Mouse (Mus musculus) lung, postnatal 0 days (tissue): ENCODE data around the gene Tgfbr1. TPM values are rescaled to one million over a fixed set of nuclear protein-coding genes. Genes with fewer than 3 reads are reported as not detected.

ENCODE experiments used
- ATAC-seq: fragments of 200-750 bp; cut with Nextera tagmentation; 2 replicates; pipeline ENCODE4 v1.8.0; 2017; ENCODE audit warnings: moderate library complexity
- DNase-seq: peaks from one replicate; pipeline ENCODE4 v3.0.0-alpha.2; 2016; ENCODE audit warnings: low spot score
- H3K27ac ChIP-seq: fragments of 300-500 bp; sonication (generic); 2 replicates; pipeline ENCODE4 v1.5.1; 2014; ENCODE audit warnings: antibody characterized with exemption, mild to moderate bottlenecking, low read length, mixed read lengths
- H3K27me3 ChIP-seq: fragments of 300-500 bp; sonication (generic); replicated peaks from 2 replicates; pipeline ENCODE4 v1.6.1; 2014; ENCODE audit warnings: low read length, mixed read lengths; ENCODE audit not compliant: insufficient read depth
- H3K36me3 ChIP-seq: fragments of 300-500 bp; sonication (generic); 2 replicates; pipeline ENCODE4 v1.6.1; 2014; ENCODE audit warnings: low read length, mixed read lengths; ENCODE audit not compliant: insufficient read depth
- H3K4me1 ChIP-seq: fragments of 300-500 bp; sonication (generic); 2 replicates; pipeline ENCODE4 v1.6.1; 2014; ENCODE audit warnings: antibody characterized with exemption, low read depth, low read length, mixed read lengths; ENCODE audit not compliant: insufficient read depth
- H3K4me2 ChIP-seq: fragments of 300-500 bp; sonication (generic); replicated peaks from 2 replicates; pipeline ENCODE4 v1.6.1; 2014; ENCODE audit warnings: low read depth, mild to moderate bottlenecking, low read length, moderate library complexity, mixed read lengths
- H3K4me3 ChIP-seq: fragments of 300-500 bp; sonication (generic); 2 replicates; pipeline ENCODE4 v1.5.1; 2014; ENCODE audit warnings: low read depth, low read length
- H3K9ac ChIP-seq: fragments of 300-500 bp; sonication (generic); replicated peaks from 2 replicates; pipeline ENCODE4 v1.6.1; 2014; ENCODE audit warnings: low read depth, mild to moderate bottlenecking
- H3K9me3 ChIP-seq: fragments of 300-500 bp; sonication (generic); 2 replicates; pipeline ENCODE4 v1.6.1; 2016; ENCODE audit warnings: low read length, mixed read lengths
- CTCF ChIP-seq: IDR thresholded peaks from 2 replicates; pipeline ENCODE4 v1.5.1; 2016; ENCODE audit warnings: antibody characterized with exemption, mild to moderate bottlenecking
- EP300 ChIP-seq: IDR thresholded peaks from 2 replicates; pipeline ENCODE4 v1.6.1; 2016; ENCODE audit warnings: antibody characterized with exemption, mild to moderate bottlenecking, control low read depth
- WGBS: fragments of 180-500 bp; shearing (Covaris S2); extraction: QIAGEN DNeasy Blood & Tissue Kit; methylation state at CpG from one replicate; pipeline ENCODE4 v1.1.7; 2014; 5-methylcytosine and 5-hydroxymethylcytosine counted together
- polyA plus RNA-seq: library from polyadenylated mRNA; unstranded; fragments of >200 nt; fragmentation: Nextera tagmentation; extraction: Ambion mirVana; gene quantifications from 2 replicates; pipeline ENCODE4 v1.2.1, GENCODE M21; 2015

Tgfbr1 gene
- polyA plus RNA-seq, 1 experiment from 2014 or later, result 12.8 TPM

- H3K4me1 ChIP-seq, result no peaks in the 10 kb centered on the region
- H3K36me3 ChIP-seq, result peaks cover 9% of the 10 kb centered on the region; the same call in 1 of the 2 replicates
- 74% methylated on average over 2 of the region's 2 CpGs for WGBS
Measured at GRCm38 (mm10) chr4:47404536-47404935, 51.5 kb downstream of the Tgfbr1 start.

GRCm38 (mm10) chr4:47407161-47407560 lies 54.1 kb downstream of the Tgfbr1 start:
- H3K27ac ChIP-seq, result no peak overlapping the region
- no peak overlapping the region for H3K9ac ChIP-seq
- no peaks in the 10 kb centered on the region for H3K9me3 ChIP-seq
- no peak overlapping the region for H3K4me3 ChIP-seq
- DNase-seq (no peak), ATAC-seq (no peak)
- H3K4me1 ChIP-seq, result no peaks in the 10 kb centered on the region
- peaks cover 6% of the 10 kb centered on the region; the same call in 1 of the 2 replicates for H3K36me3 ChIP-seq
- WGBS, result 86% methylated on average over 2 of the region's 2 CpGs
- TF ChIP-seq CTCF, result no peak
- no peak for TF ChIP-seq EP300
- no peaks in the 10 kb centered on the region for H3K27me3 ChIP-seq
- H3K4me2 ChIP-seq, result no peak overlapping the region

More at GRCm38 (mm10) chr4:47404536-47404935, 51.5 kb downstream of the Tgfbr1 start:
- ATAC-seq, result no peak
- no peak for DNase-seq
- H3K9ac ChIP-seq, result no peak overlapping the region
- H3K9me3 ChIP-seq, result no peaks in the 10 kb centered on the region
- no peaks in the 10 kb centered on the region for H3K27me3 ChIP-seq
- no peak overlapping the region for H3K4me3 ChIP-seq
- H3K4me2 ChIP-seq, result no peak overlapping the region
- no peak overlapping the region for H3K27ac ChIP-seq
- no peak for TF ChIP-seq CTCF
- TF ChIP-seq EP300, result no peak

- no peaks in the 10 kb centered on the region for H3K27me3 ChIP-seq
- H3K27ac ChIP-seq, result no peak overlapping the region
- H3K4me1 ChIP-seq, result no peaks in the 10 kb centered on the region
- no peak for DNase-seq
- no peaks in the 10 kb centered on the region for H3K9me3 ChIP-seq
- no peaks in the 10 kb centered on the region for H3K36me3 ChIP-seq
- no peak overlapping the region for H3K9ac ChIP-seq
- H3K4me2 ChIP-seq, result no peak overlapping the region
- TF ChIP-seq EP300 (no peak), CTCF (no peak)
- no peak for ATAC-seq
- H3K4me3 ChIP-seq, result no peak overlapping the region
- 57% methylated on average over 3 of the region's 3 CpGs for WGBS
Measured at GRCm38 (mm10) chr4:47417871-47418270, 64.8 kb downstream of the Tgfbr1 start.

- Histone ChIP-seq H3K4me1 (no peaks in the 10 kb centered on the region), H3K4me3 (no peak overlapping the region), H3K27me3 (no peaks in the 10 kb centered on the region), H3K36me3 (no peaks in the 10 kb centered on the region), H3K9ac (no peak overlapping the region), H3K4me2 (no peak overlapping the region), H3K27ac (no peak overlapping the region), H3K9me3 (no peaks in the 10 kb centered on the region)
- WGBS, result 23% methylated on average over 9 of the region's 9 CpGs
- ATAC-seq (no peak), DNase-seq (peak; percentile 46)
- TF ChIP-seq CTCF (peak; percentile 77), EP300 (no peak)
Measured at GRCm38 (mm10) chr4:47419268-47419973, 66.4 kb downstream of the Tgfbr1 start.

GRCm38 (mm10) chr4:47420191-47420590 lies 67.2 kb downstream of the Tgfbr1 start:
- no peak overlapping the region for H3K27ac ChIP-seq
- H3K27me3 ChIP-seq, result no peaks in the 10 kb centered on the region
- no peak overlapping the region for H3K4me3 ChIP-seq
- WGBS, result 56% methylated on average over 7 of the region's 7 CpGs
- no peaks in the 10 kb centered on the region for H3K4me1 ChIP-seq
- TF ChIP-seq CTCF (no peak), EP300 (no peak)
- ATAC-seq, result no peak
- no peak overlapping the region for H3K9ac ChIP-seq
- no peak overlapping the region for H3K4me2 ChIP-seq
- H3K9me3 ChIP-seq, result no peaks in the 10 kb centered on the region
- no peak for DNase-seq
- no peaks in the 10 kb centered on the region for H3K36me3 ChIP-seq

GRCm38 (mm10) chr4:47422194-47422593 lies 69.2 kb downstream of the Tgfbr1 start:
- Histone ChIP-seq H3K27me3 (no peaks in the 10 kb centered on the region), H3K9ac (no peak overlapping the region), H3K36me3 (no peaks in the 10 kb centered on the region), H3K4me3 (no peak overlapping the region), H3K27ac (no peak overlapping the region), H3K4me1 (no peaks in the 10 kb centered on the region), H3K4me2 (no peak overlapping the region), H3K9me3 (no peaks in the 10 kb centered on the region)
- DNase-seq (no peak), ATAC-seq (no peak)
- 39% methylated on average over 3 of the region's 3 CpGs for WGBS
- TF ChIP-seq CTCF (no peak), EP300 (no peak)

- no peaks in the 10 kb centered on the region for H3K9me3 ChIP-seq
- no peaks in the 10 kb centered on the region for H3K36me3 ChIP-seq
- ATAC-seq (no peak), DNase-seq (no peak)
- WGBS, result 67% methylated on average over 3 of the region's 3 CpGs
- H3K4me3 ChIP-seq, result no peak overlapping the region
- no peak for TF ChIP-seq EP300
- no peak for TF ChIP-seq CTCF
- H3K4me1 ChIP-seq, result no peaks in the 10 kb centered on the region
- H3K4me2 ChIP-seq, result no peak overlapping the region
- no peak overlapping the region for H3K9ac ChIP-seq
- no peak overlapping the region for H3K27ac ChIP-seq
- H3K27me3 ChIP-seq, result no peaks in the 10 kb centered on the region
Measured at GRCm38 (mm10) chr4:47422946-47423345, 69.9 kb downstream of the Tgfbr1 start.
